Mouse (Mus musculus): Measurements from ENCODE around the gene Washc1. TPM values are rescaled to one million over a fixed set of nuclear protein-coding genes. Genes with fewer than 3 reads are reported as not detected.
A peak's percentile ranks its signal among the peaks of the same experiment; 100 is the strongest.
"Not testable (repeated sequence)": the region's sequence is repeated elsewhere in the genome, so short reads cannot be mapped to it uniquely, and the experiment has no call there.

Washc1 gene
- 18.6 and 19.0 TPM in 2 replicates for polyA plus RNA-seq (2015; fragmentation: Nextera tagmentation; extraction: Ambion mirVana)

DNA sequence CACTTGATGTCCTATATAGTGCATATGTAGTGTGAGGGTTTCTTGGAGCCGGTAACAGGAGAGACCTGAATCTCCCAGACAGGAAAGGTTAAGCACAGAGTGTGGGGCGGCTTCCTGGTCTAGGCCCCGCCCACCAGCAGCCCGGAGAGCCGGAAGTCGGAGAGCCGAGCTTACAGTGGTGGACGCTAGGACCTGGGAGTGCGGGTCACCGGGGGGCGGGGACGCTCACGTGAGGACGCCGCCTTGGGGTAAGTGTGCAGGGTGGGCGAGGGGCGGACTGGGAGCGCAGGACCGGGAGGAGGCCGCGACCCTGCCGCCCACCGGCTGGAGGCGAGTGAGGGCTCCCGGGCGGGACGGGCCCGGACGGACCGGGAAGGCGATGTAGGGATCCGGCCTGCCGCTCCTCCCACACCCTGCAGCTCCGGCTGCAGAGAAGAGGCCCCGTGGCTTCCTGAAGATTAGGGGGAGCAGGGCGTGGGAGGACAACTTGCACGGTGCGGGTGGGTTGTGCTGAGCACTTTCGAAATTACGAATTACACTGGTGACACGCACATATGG is at the start of gene Washc1:
Washc1 (plus strand) TSS at position 144 of the 558 bp plus-strand sequence.
- DNase-seq (peak; percentile 91), ATAC-seq (ENCODE audit: low read depth) (peak; percentile 99)
- H3K9ac ChIP-seq: peak within 1 kb of the TSS; percentile 76
- no peaks in the 10 kb centered on the region for H3K9me3 ChIP-seq (replicated peaks)
- peak within 1 kb of the TSS; percentile 71 for H3K4me2 ChIP-seq
- H3K27me3 ChIP-seq: no peaks in the 10 kb centered on the region
- H3K4me3 ChIP-seq (replicated peaks): peak within 1 kb of the TSS; percentile 75
- under 1% methylated on average over 38 of the region's 41 CpGs for WGBS (ENCODE audit: insufficient replicate concordance)
- H3K27ac ChIP-seq: peak within 1 kb of the TSS; percentile 75
- H3K4me1 ChIP-seq (replicated peaks): peaks cover 45% of the 10 kb centered on the region
- H3K36me3 ChIP-seq: peaks cover 31% of the 10 kb centered on the region

DNA sequence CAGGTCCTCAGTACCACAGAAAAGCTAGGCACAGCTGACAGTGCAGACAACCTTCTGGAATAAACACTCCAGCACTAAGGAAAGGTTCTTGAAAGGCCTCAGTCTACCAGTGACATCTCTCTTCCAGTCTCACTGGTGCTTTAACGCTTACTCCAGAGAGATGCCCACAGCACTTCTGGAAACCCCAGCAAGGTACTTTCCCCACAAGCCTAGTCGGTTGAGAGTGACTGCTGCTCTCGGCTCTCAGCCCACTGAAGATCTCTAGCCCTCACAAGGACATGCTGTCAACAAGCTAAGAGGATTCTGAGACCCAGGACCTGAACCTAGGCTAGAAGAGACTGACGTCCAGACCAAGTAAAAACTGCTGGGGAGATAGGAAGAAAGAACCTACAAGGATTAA is 46.2 kb upstream of the Washc1 start:
- no peak for ATAC-seq (ENCODE audit: low read depth)

DNA sequence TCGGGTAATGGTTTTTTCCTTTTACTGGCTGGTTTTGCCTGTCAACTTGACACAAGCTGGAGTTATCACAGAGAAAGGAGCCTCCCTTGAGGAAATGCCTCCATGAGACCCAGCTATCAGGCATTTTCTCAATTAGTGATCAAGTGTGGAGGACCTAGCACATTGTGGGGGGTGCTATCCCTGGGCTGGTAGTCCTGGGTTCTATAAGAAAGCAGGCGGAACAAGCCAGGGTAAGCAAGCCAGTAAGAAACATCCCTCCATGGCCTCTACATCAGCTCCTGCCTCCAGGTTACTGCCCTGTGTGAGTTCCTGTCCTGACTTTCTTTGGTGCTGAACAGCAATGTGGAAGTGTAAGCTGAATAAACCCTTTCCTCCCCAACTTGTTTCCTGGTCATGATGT is 42.3 kb upstream of the Washc1 start:
- not testable (repeated sequence) for H3K4me2 ChIP-seq; H3K27ac ChIP-seq; ATAC-seq (ENCODE audit: low read depth); H3K27me3 ChIP-seq; H3K4me1 ChIP-seq (replicated peaks); H3K9me3 ChIP-seq (replicated peaks); H3K36me3 ChIP-seq; DNase-seq; H3K4me3 ChIP-seq (replicated peaks); H3K9ac ChIP-seq
- 73% methylated on average over 2 of the region's 2 CpGs for WGBS (ENCODE audit: insufficient replicate concordance)

More for the DNA sequence above, 46.2 kb upstream of the Washc1 start:
- 71% methylated on average over 4 of the region's 4 CpGs for WGBS (ENCODE audit: insufficient replicate concordance)
- Histone ChIP-seq H3K4me3 (replicated peaks) (no peak overlapping the region), H3K9ac (no peak overlapping the region), H3K27ac (no peak overlapping the region), H3K9me3 (replicated peaks) (no peaks in the 10 kb centered on the region), H3K4me2 (no peak overlapping the region), H3K36me3 (no peaks in the 10 kb centered on the region), H3K27me3 (no peaks in the 10 kb centered on the region), H3K4me1 (replicated peaks) (no peaks in the 10 kb centered on the region)
- no peak for DNase-seq

DNA sequence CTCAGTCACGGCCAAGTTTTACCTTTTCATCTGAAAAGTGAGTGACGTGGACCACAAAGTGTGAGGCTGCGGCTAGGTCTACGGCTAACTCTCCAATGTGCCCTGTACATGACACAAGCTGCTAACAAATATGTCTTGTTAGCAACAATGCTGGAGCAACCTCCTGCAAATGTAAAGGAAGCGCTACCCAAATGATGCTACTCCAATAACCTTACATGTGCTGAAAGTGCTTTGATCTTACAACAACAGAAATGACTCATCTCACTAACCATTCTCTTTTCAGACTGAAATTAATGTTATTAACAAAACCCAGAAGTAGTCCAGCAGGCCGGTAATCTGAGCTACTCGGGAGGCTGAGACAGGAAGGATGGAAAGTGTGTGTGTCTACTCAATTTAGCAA is 37.4 kb upstream of the Washc1 start:
- no peak overlapping the region for H3K27ac ChIP-seq
- no peak overlapping the region for H3K9ac ChIP-seq
- WGBS (ENCODE audit: insufficient replicate concordance): 82% methylated on average over 7 of the region's 7 CpGs
- H3K36me3 ChIP-seq: peaks cover 2% of the 10 kb centered on the region; the same call in 1 of the 2 replicates
- H3K4me3 ChIP-seq (replicated peaks): no peak overlapping the region
- ATAC-seq (ENCODE audit: low read depth) (no peak), DNase-seq (no peak)
- no peaks in the 10 kb centered on the region for H3K9me3 ChIP-seq (replicated peaks)
- H3K4me2 ChIP-seq: no peak overlapping the region
- H3K27me3 ChIP-seq: no peaks in the 10 kb centered on the region
- peaks cover 30% of the 10 kb centered on the region for H3K4me1 ChIP-seq (replicated peaks)

DNA sequence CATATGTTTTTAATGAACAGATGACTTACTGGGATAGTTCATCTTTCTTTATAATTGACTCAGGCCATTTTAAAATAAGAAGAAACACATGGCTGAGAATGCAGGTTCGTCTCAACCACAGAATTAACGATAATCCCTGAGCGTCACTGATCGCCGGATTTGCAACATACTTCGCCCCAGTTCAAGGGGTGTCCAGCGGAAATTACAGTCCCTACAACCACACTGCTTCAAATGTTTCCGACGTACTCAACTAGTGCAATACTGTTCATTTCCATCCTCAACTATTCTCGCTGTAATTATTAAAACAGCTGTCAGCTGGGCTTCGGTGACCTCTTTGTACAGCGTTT is 35.5 kb upstream of the Washc1 start:
- H3K9ac ChIP-seq: peak overlapping the region; percentile 87
- peak overlapping the region; percentile 95 for H3K4me2 ChIP-seq
- DNase-seq (no peak), ATAC-seq (ENCODE audit: low read depth) (no peak)
- no peaks in the 10 kb centered on the region for H3K27me3 ChIP-seq
- no peaks in the 10 kb centered on the region for H3K9me3 ChIP-seq (replicated peaks)
- WGBS (ENCODE audit: insufficient replicate concordance): 10% methylated on average over 12 of the region's 12 CpGs
- peak overlapping the region; percentile 94 for H3K4me3 ChIP-seq (replicated peaks)
- peak overlapping the region; percentile 96 for H3K27ac ChIP-seq
- H3K4me1 ChIP-seq (replicated peaks): peaks cover 30% of the 10 kb centered on the region
- peaks cover 17% of the 10 kb centered on the region for H3K36me3 ChIP-seq

DNA sequence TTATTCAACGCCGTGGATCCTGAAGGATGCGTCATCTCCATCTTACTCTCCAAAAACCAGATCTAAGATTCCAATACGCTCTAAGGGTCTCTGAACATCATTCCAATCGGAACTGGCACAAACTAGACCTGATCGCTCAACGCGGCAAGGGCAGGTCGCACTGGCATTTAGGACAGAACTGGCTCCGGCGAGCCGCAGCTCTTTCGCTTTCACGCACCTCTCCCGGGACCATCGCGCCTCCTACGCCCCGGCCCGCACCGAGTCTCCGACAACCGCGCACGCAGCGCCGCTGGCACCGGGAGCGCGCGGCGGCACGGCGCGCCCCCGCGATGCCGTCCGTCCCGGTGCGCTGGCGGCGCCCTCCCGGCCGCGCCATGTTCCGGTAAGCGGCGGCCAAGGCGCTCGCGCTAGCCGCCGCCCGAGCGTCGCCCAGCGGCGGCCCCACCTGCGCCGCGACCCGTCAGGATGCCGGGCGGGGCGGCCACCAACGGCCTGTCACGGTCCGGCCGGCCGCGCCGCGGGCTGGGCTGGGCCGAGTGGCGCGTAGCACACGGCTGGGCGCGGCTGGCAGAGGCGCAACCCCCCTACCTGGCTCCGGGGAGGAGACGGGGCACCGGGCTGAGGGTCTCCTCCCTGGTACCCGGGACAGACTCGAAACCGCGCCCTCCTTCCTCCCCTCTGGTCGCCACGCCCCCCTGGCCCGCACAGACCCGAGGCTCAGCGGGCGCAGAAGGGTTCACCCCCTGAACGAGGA is 35.0 kb upstream of the Washc1 start:
- peak; percentile 81 for ATAC-seq (ENCODE audit: low read depth)
- no peak for DNase-seq
- no peaks in the 10 kb centered on the region for H3K9me3 ChIP-seq (replicated peaks)
- peak overlapping the region; percentile 87 for H3K9ac ChIP-seq
- H3K4me1 ChIP-seq (replicated peaks): peaks cover 30% of the 10 kb centered on the region
- no peaks in the 10 kb centered on the region for H3K27me3 ChIP-seq
- H3K36me3 ChIP-seq: peaks cover 22% of the 10 kb centered on the region
- H3K4me3 ChIP-seq (replicated peaks): peak overlapping the region; percentile 94
- WGBS (ENCODE audit: insufficient replicate concordance): under 1% methylated on average over 80 of the region's 95 CpGs
- H3K27ac ChIP-seq: peak overlapping the region; percentile 96
- peak overlapping the region; percentile 95 for H3K4me2 ChIP-seq

DNA sequence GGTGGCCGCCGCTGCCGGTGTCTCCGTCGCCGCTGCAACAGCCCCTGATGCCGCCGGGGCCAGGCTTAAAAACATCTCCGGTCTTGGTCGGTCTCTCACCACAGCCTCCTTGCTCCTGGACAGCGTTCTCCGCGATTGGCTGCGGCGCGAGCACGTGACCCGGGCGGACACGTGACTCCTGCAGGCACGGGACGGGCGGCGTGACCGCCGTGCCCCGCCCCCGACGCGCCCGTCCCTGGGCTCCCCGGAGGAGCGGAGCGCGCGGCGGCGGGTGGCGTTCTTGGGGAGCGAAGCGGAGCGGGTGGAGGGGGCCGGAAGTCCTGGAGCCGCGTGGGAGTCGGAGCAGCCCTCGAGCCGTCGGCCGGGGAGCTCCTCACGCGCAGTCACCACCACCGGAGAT is 34.4 kb upstream of the Washc1 start, which contains the start of gene Ankrd12:
Ankrd12 (minus strand) TSS at position 156 of the 400 bp plus-strand sequence.
- H3K27ac ChIP-seq: peak within 1 kb of the TSS; percentile 96
- H3K27me3 ChIP-seq: no peaks in the 10 kb centered on the region
- H3K4me2 ChIP-seq: peak within 1 kb of the TSS; percentile 95
- WGBS (ENCODE audit: insufficient replicate concordance): 1% methylated on average over 53 of the region's 53 CpGs
- H3K4me3 ChIP-seq (replicated peaks): peak within 1 kb of the TSS; percentile 94
- DNase-seq (peak; percentile 94), ATAC-seq (ENCODE audit: low read depth) (peak; percentile 90)
- H3K36me3 ChIP-seq: peaks cover 25% of the 10 kb centered on the region
- no peaks in the 10 kb centered on the region for H3K9me3 ChIP-seq (replicated peaks)
- H3K4me1 ChIP-seq (replicated peaks): peaks cover 26% of the 10 kb centered on the region
- H3K9ac ChIP-seq: peak within 1 kb of the TSS; percentile 87

DNA sequence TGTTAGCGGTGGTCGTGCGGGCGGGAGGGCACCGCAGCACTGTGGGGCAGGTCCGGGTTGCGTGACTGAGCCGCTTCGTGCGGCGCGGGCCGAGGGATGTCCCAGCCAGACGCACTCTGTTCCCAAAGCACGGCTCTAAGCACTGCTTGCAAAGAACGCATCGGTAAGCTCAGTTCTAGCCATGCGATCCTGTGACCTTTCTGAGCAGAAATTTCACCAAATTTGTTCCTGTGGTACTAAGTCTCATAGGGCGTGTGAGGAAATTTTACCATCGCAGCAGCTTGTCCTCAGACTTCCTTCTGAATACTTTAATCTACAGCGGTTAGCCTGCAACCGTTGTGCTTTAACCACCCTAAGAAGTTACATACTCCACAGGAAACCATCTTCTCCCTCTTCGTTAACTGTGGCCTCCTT is 33.9 kb upstream of the Washc1 start:
- Histone ChIP-seq H3K4me3 (replicated peaks) (peak overlapping the region; percentile 94), H3K27me3 (no peaks in the 10 kb centered on the region), H3K36me3 (peaks cover 25% of the 10 kb centered on the region), H3K9me3 (replicated peaks) (no peaks in the 10 kb centered on the region), H3K4me1 (replicated peaks) (peaks cover 26% of the 10 kb centered on the region), H3K9ac (peak overlapping the region; percentile 81), H3K4me2 (peak overlapping the region; percentile 95), H3K27ac (peak overlapping the region; percentile 81)
- peak; percentile 37 for ATAC-seq (ENCODE audit: low read depth)
- DNase-seq: no peak
- under 1% methylated on average over 23 of the region's 23 CpGs for WGBS (ENCODE audit: insufficient replicate concordance)

DNA sequence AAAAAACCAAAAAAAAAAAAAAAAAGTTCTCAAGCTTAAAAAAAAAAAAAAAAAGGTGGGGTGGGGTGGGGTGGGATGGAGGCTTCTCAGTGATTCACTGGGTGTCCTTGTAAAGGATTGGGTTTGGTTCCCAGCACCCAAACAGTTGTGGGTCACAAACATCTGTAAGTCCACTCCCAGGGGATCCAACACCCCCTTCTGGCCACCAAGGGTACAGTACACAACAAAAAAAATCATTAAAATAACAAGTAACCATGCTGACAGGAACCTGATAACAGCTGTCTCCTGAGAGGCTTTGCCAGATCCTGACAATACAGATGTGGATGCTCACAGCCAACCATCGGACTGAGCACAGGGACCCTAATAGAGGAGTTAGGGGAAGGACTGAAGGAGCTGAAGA is 26.9 kb upstream of the Washc1 start:
- H3K27me3 ChIP-seq: no peaks in the 10 kb centered on the region
- no peaks in the 10 kb centered on the region for H3K9me3 ChIP-seq (replicated peaks)
- H3K36me3 ChIP-seq: peaks cover 61% of the 10 kb centered on the region
- WGBS (ENCODE audit: insufficient replicate concordance): 71% methylated on average over 1 of the region's 1 CpGs
- H3K4me2 ChIP-seq: no peak overlapping the region
- ATAC-seq (ENCODE audit: low read depth): no peak
- 0 out of 2 replicates have a peak, but pooled peaks cover 3% of the 10 kb centered on the region for H3K4me1 ChIP-seq (replicated peaks)
- H3K4me3 ChIP-seq (replicated peaks): no peak overlapping the region
- H3K27ac ChIP-seq: no peak overlapping the region
- H3K9ac ChIP-seq: no peak overlapping the region
- DNase-seq: no peak

DNA sequence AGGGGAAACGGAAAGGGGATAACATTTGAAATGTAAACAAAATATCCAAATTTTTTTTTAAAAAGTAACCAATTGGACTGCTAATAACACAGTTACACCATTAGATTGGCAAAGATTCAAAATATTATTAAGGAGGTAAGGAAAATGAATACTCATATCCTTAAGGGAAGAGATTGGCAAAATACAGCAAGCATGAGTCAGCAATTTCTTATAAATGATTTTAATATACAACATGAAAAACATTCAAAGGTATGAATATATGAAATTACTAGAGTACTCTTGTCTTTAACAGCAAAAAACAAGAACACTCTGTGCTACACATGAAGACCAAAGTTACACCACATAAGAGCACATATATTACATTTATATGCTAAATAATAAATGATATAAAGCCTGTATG is 26.3 kb upstream of the Washc1 start:
- ATAC-seq (ENCODE audit: low read depth) (no peak), DNase-seq (no peak)
- Histone ChIP-seq H3K36me3 (peaks cover 60% of the 10 kb centered on the region), H3K4me2 (no peak overlapping the region), H3K4me1 (replicated peaks) (0 out of 2 replicates have a peak, but pooled peaks cover 3% of the 10 kb centered on the region), H3K9me3 (replicated peaks) (no peaks in the 10 kb centered on the region), H3K9ac (no peak overlapping the region), H3K27ac (no peak overlapping the region), H3K27me3 (no peaks in the 10 kb centered on the region), H3K4me3 (replicated peaks) (no peak overlapping the region)
- WGBS (ENCODE audit: insufficient replicate concordance): 71% methylated on average over 1 of the region's 1 CpGs

DNA sequence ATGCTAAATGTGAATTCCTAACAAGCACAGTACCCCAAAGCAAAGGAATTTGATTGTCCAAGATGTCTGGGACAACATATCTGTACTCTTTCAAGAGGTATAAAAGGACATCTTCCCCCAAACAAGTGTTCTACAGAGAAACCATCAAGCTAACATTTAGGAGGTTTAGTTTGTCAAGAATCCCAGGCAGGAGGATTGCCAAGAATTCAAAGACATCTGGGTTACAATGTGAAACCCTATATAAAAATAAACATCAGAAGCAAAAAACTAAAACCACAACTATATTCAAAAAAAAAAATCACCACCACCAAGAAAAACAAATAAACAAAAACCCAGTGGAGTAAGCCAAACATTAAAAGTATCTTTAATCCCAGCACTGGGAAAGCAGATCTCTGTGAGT is 21.1 kb upstream of the Washc1 start:
- DNase-seq: no peak
- peaks cover 63% of the 10 kb centered on the region for H3K36me3 ChIP-seq

More for the DNA sequence above, 21.1 kb upstream of the Washc1 start:
- Histone ChIP-seq H3K4me3 (replicated peaks) (no peak overlapping the region), H3K27me3 (no peaks in the 10 kb centered on the region), H3K9me3 (replicated peaks) (no peaks in the 10 kb centered on the region), H3K9ac (no peak overlapping the region), H3K4me1 (replicated peaks) (no peaks in the 10 kb centered on the region), H3K27ac (no peak overlapping the region), H3K4me2 (no peak overlapping the region)
- no peak for ATAC-seq (ENCODE audit: low read depth)

Measured in liver, embryonic 13.5 days (tissue).